Mouse (Mus musculus) heart, embryonic 11.5 days (tissue): ENCODE data around the gene Ckap2. TPM values are rescaled to one million over a fixed set of nuclear protein-coding genes. Genes with fewer than 3 reads are reported as not detected.

Experiments used
- polyA plus RNA-seq: library from polyadenylated mRNA; unstranded; fragments of >200 nt; fragmentation: Nextera tagmentation; extraction: Ambion mirVana; gene quantifications from 2 replicates; pipeline ENCODE4 v1.2.1, GENCODE M21; 2014

The Ckap2 gene
- polyA plus RNA-seq, 1 experiment from 2014 or later, result 37.4 TPM

Other genes with a start within 250 kb of the Ckap2 start
- gene Defb35, start 247.5 kb downstream of the Ckap2 start, polyA plus RNA-seq, result not detected in 2 replicates
- not detected in 2 replicates for gene Defb13, start 239.1 kb downstream of the Ckap2 start, polyA plus RNA-seq
- gene Fam90a1a, start 227.1 kb downstream of the Ckap2 start, polyA plus RNA-seq, result not detected in 2 replicates
- gene Ccdc70, start 216.0 kb downstream of the Ckap2 start, polyA plus RNA-seq, result not detected in 2 replicates
- gene Atp7b, start 125.5 kb downstream of the Ckap2 start, polyA plus RNA-seq, result 2.9 and 3.6 TPM in 2 replicates
- 27.0 and 31.5 TPM in 2 replicates for gene Alg11, start 125.1 kb downstream of the Ckap2 start, polyA plus RNA-seq
- gene Nek5, start 60.8 kb downstream of the Ckap2 start, polyA plus RNA-seq, result 0.27 TPM in 1 of 2 replicates, not detected in the other
- gene Nek3, start 19.4 kb downstream of the Ckap2 start, polyA plus RNA-seq, result 5.8 and 7.8 TPM in 2 replicates
- 27.7 and 29.6 TPM in 2 replicates for gene Vps36, start 7.0 kb upstream of the Ckap2 start, polyA plus RNA-seq
- 14.4 and 15.8 TPM in 2 replicates for gene Thsd1, start 41.5 kb upstream of the Ckap2 start, polyA plus RNA-seq
- not detected in 2 replicates for gene Tpte, start 97.6 kb upstream of the Ckap2 start, polyA plus RNA-seq
- 11.1 and 14.9 TPM in 2 replicates for gene Slc25a15, start 212.8 kb upstream of the Ckap2 start, polyA plus RNA-seq
- 46.9 and 47.4 TPM in 2 replicates for gene Mrps31, start 225.5 kb upstream of the Ckap2 start, polyA plus RNA-seq